Mouse (Mus musculus) megakaryocyte, embryonic 14.5 days (primary cell): ENCODE measurements around the gene 4933411K16Rik.

Source experiments
- FLI1 ChIP-seq: IDR thresholded peaks from 2 replicates; pipeline ENCODE4 v1.6.1; 2012; ENCODE audit warnings: low read length, inconsistent platforms, mixed read lengths
- GATA1 ChIP-seq: IDR thresholded peaks from 3 replicates; pipeline ENCODE4 v1.6.1; 2012; ENCODE audit warnings: mixed read lengths, low read length, inconsistent platforms, borderline replicate concordance

DNA sequence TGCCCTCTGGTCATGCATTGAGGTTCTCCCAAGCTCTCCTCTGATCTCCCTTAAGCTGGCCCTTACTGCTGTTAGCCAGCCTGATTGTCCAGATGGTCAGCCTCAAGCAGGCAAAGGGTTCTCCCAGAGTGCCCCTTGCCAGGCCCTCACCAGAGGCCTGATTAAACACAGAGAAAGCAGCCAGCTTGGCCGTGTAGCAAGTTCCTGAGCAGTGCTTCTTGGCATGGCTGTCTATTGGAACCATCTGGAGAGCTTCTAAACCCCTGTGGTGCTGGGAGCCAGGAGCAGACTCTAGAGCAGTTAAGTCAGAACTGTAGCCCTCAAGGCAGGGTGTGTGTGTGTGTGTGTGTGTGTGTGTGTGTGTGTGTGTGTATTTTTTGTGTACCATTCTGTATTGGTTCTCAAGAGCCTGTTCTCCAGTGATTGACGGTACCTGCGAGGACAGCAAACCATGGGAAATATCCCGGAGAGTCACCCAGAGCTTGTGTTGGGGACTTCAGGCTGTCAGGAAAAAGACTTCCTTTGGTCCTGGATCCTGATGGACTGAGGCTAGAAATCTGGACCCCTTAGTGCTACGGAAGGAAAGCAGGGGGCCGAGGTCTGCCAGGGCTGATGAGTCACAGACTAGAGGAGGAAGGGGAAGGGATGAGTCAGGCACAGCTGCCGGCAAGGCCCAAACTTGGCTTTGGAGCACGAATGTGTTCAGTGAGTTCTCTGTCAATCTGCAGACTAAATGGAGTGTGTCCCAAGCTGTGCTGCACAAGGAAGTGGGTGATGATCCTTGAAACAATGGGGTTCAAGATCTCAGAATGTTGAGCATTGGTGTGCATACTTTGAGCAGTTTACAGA, 34.4 kb upstream of the 4933411K16Rik start:
- no peak for TF ChIP-seq GATA1
- TF ChIP-seq FLI1: no peak
